Mouse (Mus musculus) cerebellum, postnatal 25 days (tissue): Measurements from ENCODE around the gene Tnk2.

Experiments used
- DNase-seq, 2 experiments: peaks; one replicate each; pipeline ENCODE4 v3.0.0; 2021; ENCODE audit warnings: mixed read lengths in 2 of 2

Gene Tnk2

DNA sequence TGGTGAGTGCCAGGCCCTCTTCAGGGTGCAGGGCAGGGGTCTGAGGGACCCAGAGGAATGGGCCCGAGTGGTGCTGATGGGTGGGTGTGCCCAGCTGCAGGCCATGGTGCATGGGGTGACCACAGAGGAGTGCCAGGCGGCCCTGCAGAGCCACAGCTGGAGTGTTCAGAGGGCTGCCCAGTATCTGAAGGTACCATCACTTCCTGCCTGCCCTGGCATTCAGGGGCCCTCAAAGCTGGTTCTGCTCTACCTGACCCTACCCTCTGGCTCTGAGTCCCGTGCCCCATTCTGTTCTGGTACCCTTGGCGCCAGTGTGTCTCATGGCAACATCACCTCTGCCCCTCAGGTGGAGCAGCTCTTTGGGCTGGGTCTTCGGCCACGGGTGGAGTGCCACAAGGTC is 37.1 kb downstream of the Tnk2 start:
- DNase-seq, result no peak

DNA sequence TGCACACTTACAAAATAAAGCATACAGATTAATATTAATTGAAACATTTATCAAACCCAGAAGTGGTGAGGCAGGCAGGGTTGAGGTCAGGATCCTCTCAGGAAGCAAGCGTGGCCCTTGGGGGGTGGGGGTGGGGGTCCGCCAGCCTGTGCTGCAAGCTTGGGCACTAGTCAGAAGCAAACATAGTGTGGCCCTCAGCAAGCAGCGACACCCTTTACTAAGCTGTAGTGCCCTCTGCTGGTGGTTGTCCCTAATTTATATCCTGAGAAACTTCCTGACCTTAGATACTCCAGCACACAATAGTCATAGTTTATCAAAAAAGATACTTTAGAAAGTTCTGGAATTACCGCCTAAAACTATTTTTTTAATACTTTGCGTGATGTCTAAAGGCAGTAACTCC is 38.5 kb downstream of the Tnk2 start:
- peak; percentile 67 to 87 for DNase-seq

DNA sequence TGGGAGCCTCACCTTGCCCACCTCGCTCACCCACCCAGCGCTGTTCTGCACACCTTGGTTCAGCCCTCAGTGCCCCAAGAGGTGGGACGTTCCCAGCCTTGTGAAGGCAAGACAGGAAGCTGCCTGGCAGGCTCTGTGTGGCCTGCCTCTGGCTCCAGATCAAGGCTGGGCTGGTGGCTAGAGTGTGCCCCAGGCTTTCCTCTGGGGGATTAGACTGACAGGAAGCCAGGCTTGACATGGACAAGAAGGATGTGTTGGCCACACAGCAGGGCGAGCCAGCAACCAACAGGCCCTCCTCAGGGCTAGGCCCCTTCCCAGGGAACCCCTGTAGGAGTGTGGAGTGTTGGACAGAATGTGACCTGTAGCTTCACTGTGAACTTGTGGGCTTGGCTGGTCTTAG is 39.2 kb downstream of the Tnk2 start:
- DNase-seq, result peak in 1 of 2 experiments; percentile 8

DNA sequence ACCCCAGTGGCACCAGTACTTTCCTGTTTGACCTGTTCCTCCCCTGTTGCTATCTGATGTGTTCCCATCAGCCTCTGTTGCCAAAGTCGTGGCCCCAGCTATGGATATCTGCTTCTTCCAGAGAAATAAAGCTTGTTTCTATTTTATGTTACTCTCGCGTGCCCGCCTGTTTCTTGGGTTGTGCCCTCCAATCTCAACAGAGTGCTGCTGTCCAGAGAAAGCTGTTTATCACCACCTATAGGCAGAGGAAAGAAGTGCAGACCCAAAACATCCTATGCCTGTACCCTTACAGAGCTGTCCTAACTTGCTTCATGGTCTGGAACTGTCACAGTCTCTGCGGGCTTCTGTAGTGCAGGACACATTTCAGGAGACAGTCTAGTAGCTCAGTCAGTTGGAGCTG is 39.7 kb downstream of the Tnk2 start:
- DNase-seq, result peak; percentile 33 to 64

DNA sequence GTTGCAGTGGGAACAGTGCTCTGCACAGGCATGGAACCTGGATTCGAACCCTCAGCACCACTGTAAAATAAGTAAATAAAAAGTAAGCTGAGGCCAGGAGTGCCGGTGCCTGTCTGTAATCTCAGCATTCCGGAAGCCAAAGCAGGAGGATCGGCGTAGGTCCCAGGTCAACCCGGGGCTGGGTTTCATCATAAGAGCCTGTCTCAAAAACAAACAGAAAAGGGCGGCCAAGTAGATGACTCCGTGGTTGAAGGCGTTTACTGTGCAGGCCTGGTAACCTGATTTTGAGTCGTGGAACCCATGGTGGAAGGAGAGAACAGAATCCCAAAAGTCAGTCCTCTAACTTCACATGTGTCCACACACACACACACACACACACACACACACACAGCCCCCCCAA is 41.7 kb downstream of the Tnk2 start:
- DNase-seq, result no peak

DNA sequence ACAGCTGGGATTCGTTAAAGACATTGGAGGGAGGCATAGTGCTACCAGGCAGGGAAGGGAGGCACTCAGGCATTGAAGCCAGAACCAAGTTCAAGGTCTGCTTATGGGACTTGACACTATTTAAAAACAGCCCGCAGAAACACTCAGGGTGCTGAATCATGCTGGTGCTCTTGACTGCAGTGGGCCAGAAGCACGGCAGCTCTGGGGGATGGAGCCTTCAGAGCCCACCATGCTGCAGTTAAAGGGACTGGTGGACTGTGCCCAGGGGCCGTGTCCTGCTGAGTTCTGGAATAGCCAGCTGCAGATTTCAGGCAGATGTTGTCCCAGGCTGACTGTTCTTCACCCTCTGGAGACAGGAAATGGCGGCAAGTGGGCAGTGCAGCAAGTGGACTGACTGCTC is 42.3 kb downstream of the Tnk2 start:
- DNase-seq, result no peak

DNA sequence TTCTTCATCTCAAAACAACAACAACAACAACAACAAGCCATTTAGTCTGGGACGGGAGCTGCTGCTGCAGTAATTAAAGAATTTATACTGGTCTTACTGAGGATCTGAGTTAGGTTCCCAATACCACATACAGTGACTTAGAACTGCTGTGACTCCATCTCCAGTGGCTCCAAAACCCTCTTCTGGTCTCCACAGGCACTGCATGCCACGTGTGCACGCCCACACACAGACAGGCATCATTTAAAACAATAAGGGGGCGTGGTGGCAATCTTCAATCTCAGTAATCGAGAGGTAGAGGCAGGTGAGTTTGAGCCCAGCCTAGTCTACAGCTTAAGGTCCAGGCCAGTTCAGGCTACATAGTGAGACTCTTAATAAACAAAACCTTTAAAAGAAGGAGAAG is 43.5 kb downstream of the Tnk2 start:
- DNase-seq, result no peak

DNA sequence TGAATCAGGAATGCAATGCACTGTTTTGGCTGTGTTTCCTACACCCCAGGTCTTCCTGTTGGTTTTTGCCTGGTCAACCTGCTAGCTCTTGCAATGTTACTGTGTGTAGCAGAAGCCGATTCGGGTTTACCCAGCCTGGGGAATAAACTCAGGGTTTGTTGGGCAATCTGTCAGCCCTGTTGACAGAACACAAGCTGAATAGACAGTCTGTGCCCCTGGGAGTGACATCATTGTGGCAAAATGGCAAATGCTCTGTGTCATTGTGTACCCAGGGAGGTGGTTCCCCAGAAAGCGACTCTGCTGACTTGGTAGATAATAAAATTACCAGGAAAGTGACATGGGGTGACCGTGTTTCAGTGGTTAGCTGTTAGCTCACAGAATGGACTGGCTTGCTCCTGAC is 45.1 kb downstream of the Tnk2 start:
- DNase-seq, result no peak

DNA sequence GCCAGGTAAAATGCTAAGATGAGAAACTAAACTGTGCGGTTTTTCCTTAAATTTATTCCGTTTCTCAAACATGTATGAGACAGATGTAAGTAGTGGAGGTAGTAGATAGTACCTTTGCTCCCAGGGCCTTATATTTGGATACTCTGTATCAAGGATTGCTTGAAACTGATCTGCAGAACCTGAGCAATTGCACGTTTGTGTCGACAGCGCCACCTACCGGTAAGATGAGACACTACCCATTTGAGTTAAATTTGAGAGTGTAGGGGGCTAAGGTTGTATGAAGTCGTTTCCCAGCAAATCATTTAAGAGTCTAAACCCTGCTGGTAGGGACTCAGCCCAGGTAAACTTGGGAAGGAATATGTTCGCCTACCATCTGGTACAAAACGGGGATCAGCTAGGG is 45.8 kb downstream of the Tnk2 start:
- DNase-seq, result peak; percentile 68 to 83

DNA sequence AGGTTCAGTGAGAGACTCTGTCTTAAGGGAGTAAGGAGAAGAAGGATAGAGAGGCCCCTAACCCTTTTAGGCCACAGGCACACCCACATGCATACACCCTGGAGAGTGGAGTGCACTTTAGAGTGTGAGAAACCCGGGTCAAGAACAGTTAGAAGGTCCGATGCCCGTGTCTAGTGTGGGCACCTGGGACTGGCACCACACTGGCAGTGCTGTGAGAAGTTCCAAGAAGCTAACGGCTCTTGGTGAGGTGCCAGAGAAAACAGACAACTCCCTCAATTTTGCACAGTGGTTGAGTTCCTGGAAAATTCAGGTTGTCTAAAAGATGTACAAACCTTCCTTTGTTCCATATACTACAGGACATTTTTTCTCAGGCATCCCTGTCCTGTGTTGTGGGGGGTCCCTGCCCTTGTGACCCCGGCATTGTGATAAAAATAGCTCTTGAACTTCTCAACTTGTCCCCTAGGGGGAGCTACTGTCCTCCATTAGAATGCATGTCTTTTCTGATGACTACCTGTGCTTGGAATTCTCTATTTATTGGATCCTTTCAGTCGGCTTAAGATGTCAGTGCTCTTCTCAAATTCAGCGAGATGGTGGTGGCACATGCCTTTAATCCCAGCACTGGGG is 53.3 kb downstream of the Tnk2 start:
- DNase-seq, result peak in 1 of 2 experiments; percentile 38

DNA sequence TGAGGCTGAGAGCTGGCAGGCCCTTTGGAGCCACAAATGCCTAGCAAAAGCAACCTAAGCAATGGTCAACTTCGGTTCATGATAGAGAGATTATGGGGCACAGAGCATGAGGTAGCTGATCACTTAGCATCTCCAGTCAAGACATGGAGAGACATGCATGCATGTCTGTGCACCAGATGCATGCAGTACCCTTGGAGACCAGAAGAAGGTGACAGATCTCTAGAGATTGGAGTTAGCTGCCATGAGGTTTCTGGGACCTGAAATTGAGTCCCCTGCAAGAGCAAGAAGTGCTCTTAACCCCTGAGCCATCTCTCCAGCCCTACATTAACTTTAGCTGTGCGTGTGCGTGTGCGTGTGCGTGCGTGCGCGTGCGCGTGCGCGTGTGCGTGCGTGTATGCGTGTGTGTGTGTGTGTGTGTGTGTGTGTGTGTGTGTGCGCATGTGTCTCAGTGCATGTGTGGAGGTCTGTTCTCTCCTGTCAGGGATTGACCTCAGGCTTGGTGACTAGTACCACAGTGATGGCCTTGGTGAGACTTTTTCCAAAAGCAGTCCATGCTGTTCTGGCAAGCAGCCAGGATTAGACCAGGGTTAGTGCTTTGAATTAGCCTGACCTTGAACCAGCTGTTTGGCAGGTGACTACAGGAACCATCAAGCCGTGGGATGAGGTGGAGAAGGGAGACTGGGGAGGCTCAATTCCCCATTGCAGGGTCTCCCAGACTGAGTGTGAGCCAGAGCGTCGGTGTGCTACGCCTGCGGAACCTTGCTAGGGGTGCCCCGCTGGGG is 54.2 kb downstream of the Tnk2 start:
- DNase-seq, result no peak

DNA sequence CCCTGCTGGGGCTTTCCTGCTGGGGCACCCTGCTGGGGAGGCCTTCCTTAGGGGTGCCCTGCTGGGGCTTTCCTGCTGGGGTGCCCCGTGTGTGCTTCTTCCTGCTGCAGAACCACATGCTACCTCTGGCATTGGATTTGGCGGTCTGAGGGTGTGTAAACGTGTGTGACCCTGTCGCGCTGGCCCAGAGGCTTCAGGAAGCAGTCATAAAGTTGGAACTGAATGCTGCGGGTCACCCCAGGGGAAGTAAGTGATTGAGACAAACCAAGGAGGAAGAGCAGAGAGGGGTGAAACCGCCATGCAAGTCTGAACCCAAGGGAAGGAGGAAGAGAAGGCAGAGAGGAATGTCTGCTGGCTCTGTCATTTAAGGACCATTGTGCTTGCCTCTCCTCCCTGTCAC is 54.9 kb downstream of the Tnk2 start:
- no peak for DNase-seq

DNA sequence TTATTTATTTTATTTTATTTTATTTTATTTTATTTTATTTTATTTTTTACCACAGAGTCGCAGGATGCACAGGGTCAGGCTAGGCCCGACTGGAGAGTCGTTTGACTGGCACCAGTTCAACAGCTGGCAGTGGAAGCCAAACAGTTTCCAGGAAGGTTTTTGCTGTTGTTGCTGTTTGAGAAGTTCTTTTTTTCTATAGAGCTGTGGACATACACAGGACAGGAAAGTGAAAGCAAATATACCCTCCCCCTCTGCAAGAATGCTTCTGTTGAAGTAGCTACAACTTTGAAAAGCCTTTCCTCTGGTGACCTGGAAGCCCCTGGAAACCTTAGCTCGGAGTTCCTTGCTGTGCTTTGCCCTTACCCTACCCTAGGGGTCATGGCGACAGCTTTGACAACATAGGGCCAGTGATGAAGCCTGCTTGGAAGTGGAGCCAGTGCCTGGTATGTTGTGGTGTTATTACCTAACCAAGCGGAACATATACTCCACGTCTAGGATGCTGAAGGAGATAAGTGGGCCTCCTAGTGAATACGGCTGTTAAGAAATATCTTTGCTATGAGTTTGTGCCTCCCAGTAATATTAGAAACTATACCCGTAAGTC is 59.7 kb downstream of the Tnk2 start:
- no peak for DNase-seq

DNA sequence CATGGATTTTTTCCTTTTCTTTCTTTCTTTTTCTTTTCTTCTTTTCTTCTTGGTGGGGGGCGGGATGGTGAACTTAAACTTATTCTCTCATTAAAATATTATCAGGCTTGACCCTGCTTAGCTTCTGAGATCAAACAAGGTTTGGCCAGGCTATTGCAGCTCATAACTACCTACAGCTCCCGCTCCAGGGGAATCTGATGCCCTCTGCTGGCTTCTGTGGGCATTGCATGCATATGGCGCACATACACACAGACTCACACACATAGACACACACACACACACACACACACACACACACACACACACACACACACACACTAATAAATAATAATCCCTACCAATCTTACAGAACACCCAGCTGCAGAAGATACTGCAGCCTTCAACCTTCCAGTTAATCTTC is 61.9 kb downstream of the Tnk2 start:
- no peak for DNase-seq

DNA sequence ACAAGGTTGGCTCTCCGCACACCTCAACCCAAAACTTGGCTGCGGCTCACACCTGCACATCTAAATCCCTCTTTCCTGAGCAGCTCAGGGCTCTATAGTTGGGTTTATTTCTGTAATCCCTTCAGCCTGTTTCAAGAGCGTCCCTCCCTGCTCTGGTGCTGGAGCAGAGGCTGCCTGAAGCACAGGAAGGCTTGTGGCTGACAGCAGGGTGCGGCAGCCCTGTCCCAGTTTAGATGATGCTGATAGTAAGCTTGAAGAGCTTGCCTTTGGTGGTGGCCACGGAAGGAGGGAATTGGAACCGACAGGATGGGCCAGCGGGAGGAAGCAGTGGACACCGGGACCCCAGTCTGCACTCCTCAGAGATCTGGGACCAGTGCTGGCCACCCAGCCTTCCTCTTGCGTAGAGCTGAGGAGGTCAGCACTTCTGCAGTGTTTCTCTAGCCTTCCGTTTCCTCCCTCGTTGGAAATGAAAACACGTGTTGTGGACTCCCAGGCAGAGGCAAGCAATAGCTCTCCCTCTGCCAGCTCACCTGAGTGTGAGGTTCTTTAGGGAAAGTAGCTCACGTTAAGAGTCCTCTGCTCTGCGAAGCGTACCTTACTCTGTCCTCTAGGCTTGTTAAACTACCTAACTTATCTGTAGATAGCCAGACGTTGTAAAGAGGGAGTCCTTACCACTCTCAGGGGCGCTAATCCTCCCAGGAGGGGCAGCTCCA is 63.6 kb downstream of the Tnk2 start:
- peak in 1 of 2 experiments; percentile 19 for DNase-seq

DNA sequence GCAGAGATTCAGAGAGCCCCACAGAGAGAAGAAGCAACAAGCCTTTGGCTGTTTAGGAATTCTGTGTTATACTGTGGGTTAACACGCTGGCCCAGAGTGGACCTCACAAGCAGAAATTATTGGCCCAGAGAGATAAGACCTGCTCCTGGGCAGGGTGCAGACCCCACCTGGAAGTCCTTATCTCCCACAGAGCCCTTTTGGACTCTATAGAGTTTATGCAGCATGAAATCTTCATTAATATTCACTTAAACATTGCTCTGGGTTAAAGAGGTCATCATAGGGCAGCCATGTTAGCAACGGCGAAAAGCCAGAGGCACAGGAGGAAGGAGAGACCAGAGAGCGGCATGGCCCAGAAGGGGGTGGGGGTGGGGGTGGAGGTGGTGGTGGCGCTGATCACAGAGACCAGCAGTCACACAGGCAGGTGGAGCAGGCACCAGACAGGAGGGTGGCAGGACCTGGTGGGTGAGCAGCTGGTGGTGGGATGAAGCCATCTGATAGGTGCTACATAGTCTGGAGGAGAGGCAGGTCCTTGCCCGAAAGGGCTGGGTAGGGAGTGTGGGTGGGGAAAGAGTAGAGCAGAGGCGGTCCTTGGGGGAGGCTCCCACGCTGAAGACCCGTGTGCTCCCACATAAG is 64.3 kb downstream of the Tnk2 start:
- no peak for DNase-seq

DNA sequence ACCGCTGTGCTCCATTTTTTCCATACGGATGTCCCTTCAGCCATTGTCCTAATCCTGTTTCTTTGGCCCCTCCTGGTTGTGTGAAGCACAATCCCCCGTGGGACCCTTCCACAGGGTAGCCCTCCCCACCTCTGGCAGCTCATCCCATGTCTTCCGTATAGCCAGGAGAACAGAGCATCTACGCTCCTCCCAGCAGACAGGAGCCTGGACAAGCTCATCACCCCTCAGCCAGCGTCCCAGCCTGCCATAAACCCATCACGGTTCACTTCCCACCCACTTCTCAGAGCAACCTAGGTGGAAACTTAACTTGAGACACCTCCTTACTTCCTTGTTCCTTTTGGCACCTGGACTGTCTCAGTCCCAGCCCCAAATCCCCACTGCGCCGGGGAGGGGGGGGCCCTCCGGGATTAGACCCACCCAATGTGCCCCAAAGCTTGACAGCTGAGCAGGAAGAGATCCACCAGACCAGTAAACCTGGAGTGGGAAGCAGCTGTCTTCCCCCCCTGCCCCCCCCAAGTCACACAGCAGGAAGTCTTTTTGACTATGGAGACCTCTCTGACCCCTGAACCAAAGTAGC is 64.9 kb downstream of the Tnk2 start:
- no peak for DNase-seq

DNA sequence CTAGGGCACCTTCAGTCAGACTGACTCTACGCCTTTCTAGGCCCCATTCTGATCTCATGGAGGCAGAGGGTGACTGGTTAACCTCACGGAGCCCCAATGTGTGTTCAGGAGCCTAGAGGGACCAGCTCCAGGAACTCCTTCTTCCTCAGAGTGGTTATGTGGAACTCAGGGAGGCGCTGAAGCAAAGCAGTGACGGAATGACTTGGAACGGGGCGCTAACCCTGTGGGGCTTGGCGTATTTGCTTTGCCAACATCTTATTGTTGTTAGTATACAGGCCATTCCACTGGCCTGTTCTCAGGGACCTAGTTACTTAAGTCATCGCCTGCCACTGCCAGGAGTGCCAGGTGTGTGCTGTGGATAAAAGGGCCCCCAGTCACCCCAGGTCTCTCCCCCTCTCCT is 65.4 kb downstream of the Tnk2 start:
- DNase-seq, result no peak

DNA sequence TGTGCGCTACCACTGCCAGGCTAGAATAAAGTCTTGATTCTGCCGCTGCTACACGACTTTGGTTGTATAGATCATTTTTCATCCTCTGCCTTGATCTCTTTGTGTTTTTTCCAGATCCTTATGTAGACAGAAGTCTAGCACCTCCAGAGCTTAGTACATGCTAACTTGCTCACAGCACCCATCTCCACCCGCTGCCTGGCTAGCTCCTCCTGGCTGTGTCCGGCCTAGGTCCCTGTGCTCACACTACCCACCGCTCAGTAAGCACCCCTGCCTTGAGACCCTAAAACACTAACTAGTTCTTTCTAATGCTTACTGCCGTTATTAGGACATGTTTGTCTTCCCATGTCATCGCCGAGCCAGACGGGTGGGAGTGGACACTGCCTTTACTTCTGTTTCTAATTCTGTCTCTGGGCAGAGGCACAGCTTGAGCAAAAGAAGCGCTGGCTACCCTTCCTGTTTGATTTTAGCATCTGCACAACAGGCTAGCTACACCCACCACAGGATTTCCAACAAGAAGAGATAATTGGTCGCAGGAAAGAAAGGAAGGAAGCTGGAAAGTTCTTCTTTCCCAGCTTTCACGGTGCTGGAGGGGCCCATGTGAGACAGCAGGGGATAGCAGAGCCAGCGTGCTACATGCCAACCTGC is 66.9 kb downstream of the Tnk2 start:
- DNase-seq, result no peak

DNA sequence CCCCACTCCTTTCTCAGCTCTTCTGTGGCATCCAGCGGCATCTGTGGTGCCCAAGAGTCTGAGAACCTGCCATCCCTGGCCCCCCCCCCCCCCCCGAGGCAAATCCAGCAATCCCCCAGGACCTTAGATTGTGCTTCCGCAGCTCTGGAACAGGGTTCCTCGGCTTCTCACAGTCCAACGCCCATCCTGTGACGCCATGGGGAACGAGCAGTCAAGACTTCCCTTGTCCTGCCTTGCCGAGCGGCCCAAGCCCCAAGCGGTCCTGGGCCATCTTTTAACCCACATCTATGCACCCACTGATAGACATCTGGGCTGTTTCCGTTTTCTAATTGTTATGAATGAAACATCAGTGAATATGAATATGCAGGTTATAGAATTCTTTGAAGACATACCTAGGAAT is 68.5 kb downstream of the Tnk2 start:
- no peak for DNase-seq

DNA sequence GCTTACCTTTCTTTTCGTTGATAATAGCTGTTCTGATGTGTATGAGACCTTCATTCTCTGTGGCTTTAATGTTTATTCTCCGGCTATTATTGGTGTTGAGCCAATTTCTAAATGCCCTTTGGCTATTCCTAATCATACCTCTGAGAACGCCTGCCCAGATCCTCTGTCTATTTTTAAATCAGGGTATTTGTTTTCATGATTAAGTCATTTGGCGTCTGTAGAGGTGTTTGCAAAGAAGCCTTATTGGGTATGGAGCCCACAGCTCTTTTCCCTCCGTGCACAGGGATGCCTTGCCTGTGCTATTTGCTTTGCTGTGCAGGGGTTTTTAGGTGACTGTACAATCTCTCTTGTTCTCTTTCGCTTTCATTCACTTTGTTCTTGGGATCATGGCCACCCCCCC is 69.9 kb downstream of the Tnk2 start:
- no peak for DNase-seq

DNA sequence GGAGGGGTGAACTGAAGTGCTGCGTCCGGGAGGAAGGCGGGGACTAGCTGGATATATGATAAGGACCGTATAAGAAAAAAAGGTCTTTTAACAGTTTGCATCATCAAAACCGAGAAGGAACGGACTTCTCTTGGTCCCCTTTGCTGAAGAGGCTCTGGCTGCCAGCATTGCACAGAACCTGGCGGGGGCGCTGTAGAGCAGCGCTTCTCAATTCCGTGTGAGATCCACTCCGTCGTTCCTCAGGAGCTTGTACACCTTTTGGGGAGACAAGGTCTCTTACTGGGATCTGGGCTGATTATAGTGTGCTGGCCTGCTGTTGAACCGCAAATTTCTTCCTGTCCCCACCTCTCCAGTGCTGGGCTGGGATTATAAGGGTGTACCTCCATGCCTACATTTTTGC is 71.7 kb downstream of the Tnk2 start:
- peak; percentile 22 to 39 for DNase-seq
